Mouse (Mus musculus) heart, adult 2 months (tissue): ENCODE results near the gene Ceacam16. TPM values are rescaled to one million over a fixed set of nuclear protein-coding genes. Genes with fewer than 3 reads are reported as not detected.

Source experiments
- DNase-seq, 2 experiments: peaks; one replicate each; pipeline ENCODE4 v3.0.0; 2021
- H3K27ac ChIP-seq: fragments of 200-600 bp; 2 replicates; pipeline ENCODE4 v1.8.1; 2022
- H3K27me3 ChIP-seq: fragments of 200-500 bp; 2 replicates; pipeline ENCODE4 v1.6.1; 2012; ENCODE audit warnings: mild to moderate bottlenecking, low read length, inconsistent platforms, mixed read lengths; ENCODE audit not compliant: control insufficient read depth, insufficient read depth
- H3K36me3 ChIP-seq: fragments of 200-500 bp; 2 replicates; pipeline ENCODE4 v1.6.1; 2012; ENCODE audit warnings: low read length, inconsistent platforms; ENCODE audit not compliant: control insufficient read depth, insufficient read depth
- H3K4me1 ChIP-seq: fragments of 200-500 bp; 2 replicates; pipeline ENCODE4 v1.6.1; 2011; ENCODE audit warnings: low read length; ENCODE audit not compliant: control insufficient read depth, insufficient read depth
- H3K4me3 ChIP-seq: fragments of 200-600 bp; 2 replicates; pipeline ENCODE4 v1.8.1; 2022
- H3K79me2 ChIP-seq: fragments of 200-500 bp; replicated peaks from 2 replicates; pipeline ENCODE4 v1.6.1; 2012; ENCODE audit warnings: mild to moderate bottlenecking, inconsistent platforms, low read length, moderate library complexity, mixed read lengths; ENCODE audit not compliant: control insufficient read depth, insufficient read depth
- H3K9ac ChIP-seq: fragments of 200-500 bp; 2 replicates; pipeline ENCODE4 v1.6.1; 2012; ENCODE audit warnings: low read depth, mild to moderate bottlenecking, control low read depth, inconsistent platforms, low read length, mixed read lengths
- CTCF ChIP-seq: fragments of 200-600 bp; IDR thresholded peaks from 2 replicates; pipeline ENCODE4 v1.8.1; 2022; ENCODE audit warnings: antibody characterized with exemption, mild to moderate bottlenecking, moderate library complexity
- EP300 ChIP-seq: fragments of 200-500 bp; IDR thresholded peaks from 2 replicates; pipeline ENCODE4 v1.6.1; 2011; ENCODE audit warnings: low read depth, low read length, control low read depth; ENCODE audit not compliant: insufficient read depth
- POLR2A ChIP-seq: fragments of 200-500 bp; IDR thresholded peaks from 2 replicates; pipeline ENCODE4 v1.6.1; 2011; ENCODE audit warnings: mild to moderate bottlenecking, low read depth, low read length, control low read depth; ENCODE audit not compliant: insufficient read depth
- WGBS: fragments of 180-500 bp; shearing (Covaris S2); methylation state at CpG from one replicate; pipeline ENCODE4 v1.1.7; 2018; 5-methylcytosine and 5-hydroxymethylcytosine counted together
- intact Hi-C: fragments of 180-260 bp; cut with DNase I; formaldehyde crosslinking; loops from one replicate; pipeline ENCODE4 v1.15.1; 2025
- long read RNA-seq: library from polyadenylated mRNA; stranded (forward); transcript quantifications from one replicate; pipeline ENCODE4 v2.0.0, GENCODE M21; 2021
- polyA plus RNA-seq: library from polyadenylated mRNA; depleted of rRNA; stranded (reverse); fragments of >200 nt; gene quantifications from 2 replicates; pipeline ENCODE4 v1.2.3, GENCODE M21; 2012; rRNA removed
- total RNA-seq, 2 experiments: library from RNA; stranded (reverse); gene quantifications; 2 replicates each; pipeline ENCODE4 v1.2.3; 2021

The Ceacam16 gene
- total RNA-seq = under 1 TPM in 1 of 2 experiments, not detected in 1; 0.14 TPM
- 0.35 and 0.66 TPM in 2 replicates for polyA plus RNA-seq
- long read RNA-seq = 0 reads

- Histone ChIP-seq H3K4me3 (no peak within 1 kb of the TSS), H3K27ac (no peak within 1 kb of the TSS), H3K4me1 (peaks cover 13% of the 10 kb centered on the region), H3K9ac (no peak within 1 kb of the TSS), H3K36me3 (no peaks in the 10 kb centered on the region), H3K27me3 (no peaks in the 10 kb centered on the region), H3K79me2 (no peaks in the 10 kb centered on the region)
- DNase-seq = no peak
- TF ChIP-seq CTCF = no peak
- TF ChIP-seq POLR2A = no peak
- TF ChIP-seq EP300 = no peak
- intact Hi-C loops = no loop called here
- 90% methylated on average over 9 of the region's 9 CpGs for WGBS
Measured at GRCm38 (mm10) chr7:19861199-19861598, at the start of gene Ceacam16. Gene Ceacam16 (minus strand): TSS chr7:19861299.

GRCm38 (mm10) chr7:19910421-19911291 is 49.6 kb upstream of the Ceacam16 start:
- Histone ChIP-seq H3K4me1 (no peaks in the 10 kb centered on the region; the same call in 1 of the 2 replicates), H3K27ac (no peak overlapping the region), H3K4me3 (no peak overlapping the region), H3K27me3 (no peaks in the 10 kb centered on the region), H3K9ac (no peak overlapping the region), H3K36me3 (no peaks in the 10 kb centered on the region), H3K79me2 (no peaks in the 10 kb centered on the region)
- 47% methylated on average over 21 of the region's 21 CpGs for WGBS
- TF ChIP-seq EP300 (peak; percentile 75; the same call in 1 of the 2 replicates), POLR2A (no peak), CTCF (peak; percentile 98)
- intact Hi-C loops = loop anchor here (1.0 to 2.0 kb wide), 2 partner anchors 34 to 46 kb away; no protein-coding TSS in a partner anchor
- DNase-seq = peak; percentile 78 to 91

- no peak overlapping the region for H3K9ac ChIP-seq
- intact Hi-C loops = no loop called here
- peak in 1 of 2 experiments; percentile 70 for DNase-seq
Measured at GRCm38 (mm10) chr7:19889881-19890280, 28.8 kb upstream of the Ceacam16 start.

GRCm38 (mm10) chr7:19887849-19888248 is 26.8 kb upstream of the Ceacam16 start, which contains the start of gene Ceacam19:
Gene Ceacam19 (minus strand): TSS chr7:19887965.
- no peak for TF ChIP-seq CTCF
- TF ChIP-seq EP300 = no peak
- TF ChIP-seq POLR2A = no peak
- DNase-seq = no peak
- Histone ChIP-seq H3K4me3 (no peak within 1 kb of the TSS), H3K79me2 (no peaks in the 10 kb centered on the region), H3K27me3 (no peaks in the 10 kb centered on the region), H3K4me1 (no peaks in the 10 kb centered on the region), H3K36me3 (no peaks in the 10 kb centered on the region), H3K9ac (no peak within 1 kb of the TSS), H3K27ac (no peak within 1 kb of the TSS)
- intact Hi-C loops = no loop called here
- 65% methylated on average over 7 of the region's 7 CpGs for WGBS

More at GRCm38 (mm10) chr7:19889881-19890280, 28.8 kb upstream of the Ceacam16 start:
- H3K36me3 ChIP-seq = no peaks in the 10 kb centered on the region
- no peak overlapping the region for H3K27ac ChIP-seq
- WGBS = 40% methylated on average over 8 of the region's 8 CpGs
- no peaks in the 10 kb centered on the region for H3K4me1 ChIP-seq
- TF ChIP-seq EP300 (no peak), CTCF (peak; percentile 94), POLR2A (no peak)
- no peaks in the 10 kb centered on the region for H3K27me3 ChIP-seq
- H3K79me2 ChIP-seq = no peaks in the 10 kb centered on the region
- H3K4me3 ChIP-seq = no peak overlapping the region

- DNase-seq = no peak
- no peaks in the 10 kb centered on the region for H3K79me2 ChIP-seq
- no peak overlapping the region for H3K9ac ChIP-seq
- TF ChIP-seq CTCF (peak; percentile 34), POLR2A (no peak), EP300 (no peak)
- intact Hi-C loops = no loop called here
- WGBS = 68% methylated on average over 8 of the region's 8 CpGs
- no peaks in the 10 kb centered on the region for H3K36me3 ChIP-seq
- H3K4me3 ChIP-seq = no peak overlapping the region
- no peak overlapping the region for H3K27ac ChIP-seq
- no peaks in the 10 kb centered on the region for H3K27me3 ChIP-seq
- peaks cover 2% of the 10 kb centered on the region for H3K4me1 ChIP-seq
Measured at GRCm38 (mm10) chr7:19880754-19881153, 19.7 kb upstream of the Ceacam16 start.

- peaks cover 3% of the 10 kb centered on the region for H3K4me1 ChIP-seq
- no peaks in the 10 kb centered on the region for H3K27me3 ChIP-seq
- no peak overlapping the region for H3K4me3 ChIP-seq
- 43% methylated on average over 14 of the region's 14 CpGs for WGBS
- no peaks in the 10 kb centered on the region for H3K79me2 ChIP-seq
- peak in 1 of 2 experiments; percentile 44 for DNase-seq
- TF ChIP-seq POLR2A = no peak
- no peak for TF ChIP-seq EP300
- no peak for TF ChIP-seq CTCF
- no peak overlapping the region for H3K27ac ChIP-seq
- H3K36me3 ChIP-seq = no peaks in the 10 kb centered on the region
- H3K9ac ChIP-seq = no peak overlapping the region
- intact Hi-C loops = loop anchor here (1.0 to 2.0 kb wide), 2 partner anchors 34 to 79 kb away; no protein-coding TSS in a partner anchor
Measured at GRCm38 (mm10) chr7:19876781-19877425, 15.8 kb upstream of the Ceacam16 start.
